Mouse (Mus musculus): ENCODE measurements around the gene Gabbr2.

The Gabbr2 gene

DNA sequence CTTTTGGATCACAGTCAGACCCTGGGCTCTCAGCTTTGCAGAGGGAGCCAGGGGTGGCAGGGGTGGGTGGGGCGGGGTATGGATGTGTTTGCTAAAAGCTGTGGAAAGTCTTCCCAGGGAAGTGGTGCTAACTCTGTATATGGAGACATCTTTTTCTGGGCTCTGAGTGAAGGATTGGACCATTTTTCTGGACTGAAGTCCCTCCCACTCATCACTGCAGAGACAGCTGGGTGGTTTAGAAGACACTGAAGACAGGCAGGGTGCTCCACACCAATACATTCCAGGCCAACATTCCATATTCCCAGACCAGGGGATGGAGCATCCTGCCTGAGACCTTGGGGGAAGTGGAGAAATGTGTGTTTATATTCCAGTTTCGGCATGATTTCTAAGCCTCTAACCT is 125.6 kb downstream of the Gabbr2 start:
- in situ Hi-C loops (cut with MboI, MseI), result no loop called here

DNA sequence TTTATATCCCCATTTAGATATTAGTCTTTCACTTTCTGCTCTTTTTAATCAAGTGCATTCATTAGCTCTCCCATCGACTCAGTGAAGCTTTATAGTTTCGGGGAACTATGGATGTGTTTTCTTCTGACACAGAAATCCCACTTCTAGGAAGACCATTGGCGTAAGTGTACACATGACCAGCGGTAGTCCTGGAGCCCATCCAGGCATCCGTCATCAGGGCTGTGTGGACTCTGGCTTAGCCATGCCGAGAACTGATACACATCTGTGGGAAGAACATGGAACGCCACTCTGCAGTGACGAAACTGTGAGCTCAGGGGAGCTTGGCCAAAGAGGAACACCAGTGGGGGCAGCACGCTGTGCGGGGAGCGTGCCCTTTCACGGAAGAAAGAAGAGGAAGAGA is 128.0 kb downstream of the Gabbr2 start:
- in situ Hi-C loops (cut with MboI, MseI), result no loop called here

DNA sequence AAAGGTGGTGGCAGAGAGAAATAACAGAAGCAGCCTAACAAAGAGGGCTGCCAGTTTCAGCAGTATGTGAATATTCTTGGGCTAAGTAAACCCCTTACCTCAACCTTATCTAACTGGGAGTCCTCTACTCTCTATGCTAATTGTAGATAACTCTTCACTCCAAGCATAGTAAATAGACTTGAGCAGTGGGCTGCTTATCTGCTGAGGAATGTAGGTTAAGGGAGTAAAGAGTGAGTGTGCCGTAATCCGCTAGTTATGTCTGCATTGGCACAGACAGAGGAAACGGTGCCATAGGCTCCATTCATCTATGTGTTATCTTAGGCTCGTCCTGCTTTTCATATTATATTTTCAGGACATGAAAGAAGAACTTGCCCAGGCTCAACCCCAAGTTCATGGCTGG is 129.0 kb downstream of the Gabbr2 start:
- in situ Hi-C loops (cut with MboI, MseI), result no loop called here

DNA sequence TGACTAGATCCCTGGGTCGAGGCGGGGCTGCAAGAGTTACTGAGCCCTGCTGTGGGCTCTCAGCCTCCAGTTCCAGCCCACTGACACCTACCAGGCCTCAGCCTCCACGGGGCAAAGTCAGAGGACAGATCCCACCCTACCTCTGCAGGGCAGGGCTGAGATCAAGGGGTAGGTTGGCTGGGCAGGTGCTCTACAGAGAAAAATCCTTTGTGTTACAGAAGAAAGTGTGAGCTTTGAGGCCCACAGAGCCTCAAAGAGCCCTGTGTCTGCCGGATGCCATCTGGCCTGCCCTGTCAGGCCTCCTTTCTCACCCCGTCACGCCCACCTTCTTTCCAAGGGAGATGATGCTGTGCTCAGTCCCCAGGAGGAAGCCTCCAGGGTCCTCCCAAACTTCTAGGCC is 131.1 kb downstream of the Gabbr2 start:
- in situ Hi-C loops (cut with MboI, MseI), result no loop called here

DNA sequence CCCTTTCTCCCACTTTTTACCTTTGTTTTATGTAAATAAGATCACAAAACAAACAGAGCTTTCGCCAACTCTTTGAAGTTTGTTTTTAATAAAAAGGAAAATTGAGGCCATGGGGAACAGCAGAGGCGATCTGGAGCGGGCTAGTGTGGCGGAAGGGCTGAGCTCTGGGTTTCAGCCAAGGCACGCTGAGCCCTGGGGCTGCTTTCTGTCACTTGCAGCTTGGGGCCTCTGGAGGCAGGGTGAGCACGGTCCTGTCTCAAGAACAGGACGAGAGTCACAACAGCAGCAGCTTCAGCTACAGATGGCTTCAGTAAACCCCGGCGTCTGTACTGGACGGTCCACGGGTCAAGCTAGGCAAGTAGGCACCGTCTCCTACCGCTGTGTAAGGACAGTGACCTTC is 132.8 kb downstream of the Gabbr2 start:
- in situ Hi-C loops (cut with MboI, MseI), result no loop called here

DNA sequence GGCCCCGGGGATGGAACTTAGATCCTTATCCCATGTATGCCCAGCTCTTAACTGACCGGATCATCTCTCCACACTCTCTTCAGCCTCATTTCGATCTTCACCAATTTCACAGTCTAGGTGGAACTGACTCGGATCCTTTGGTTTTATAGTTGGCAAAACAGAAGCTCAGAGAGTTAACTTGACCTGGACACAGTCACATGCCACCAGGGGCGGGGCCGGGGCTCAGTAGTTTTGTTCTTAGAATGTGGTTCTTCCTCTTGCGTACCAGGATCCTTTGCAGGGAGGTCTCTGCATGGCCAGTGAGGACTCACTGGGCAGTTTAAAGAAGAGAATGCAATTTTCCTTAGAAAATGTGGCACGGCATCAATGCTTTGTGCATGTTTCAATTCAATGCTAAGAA is 135.5 kb downstream of the Gabbr2 start:
- in situ Hi-C loops (cut with MboI, MseI), result no loop called here

DNA sequence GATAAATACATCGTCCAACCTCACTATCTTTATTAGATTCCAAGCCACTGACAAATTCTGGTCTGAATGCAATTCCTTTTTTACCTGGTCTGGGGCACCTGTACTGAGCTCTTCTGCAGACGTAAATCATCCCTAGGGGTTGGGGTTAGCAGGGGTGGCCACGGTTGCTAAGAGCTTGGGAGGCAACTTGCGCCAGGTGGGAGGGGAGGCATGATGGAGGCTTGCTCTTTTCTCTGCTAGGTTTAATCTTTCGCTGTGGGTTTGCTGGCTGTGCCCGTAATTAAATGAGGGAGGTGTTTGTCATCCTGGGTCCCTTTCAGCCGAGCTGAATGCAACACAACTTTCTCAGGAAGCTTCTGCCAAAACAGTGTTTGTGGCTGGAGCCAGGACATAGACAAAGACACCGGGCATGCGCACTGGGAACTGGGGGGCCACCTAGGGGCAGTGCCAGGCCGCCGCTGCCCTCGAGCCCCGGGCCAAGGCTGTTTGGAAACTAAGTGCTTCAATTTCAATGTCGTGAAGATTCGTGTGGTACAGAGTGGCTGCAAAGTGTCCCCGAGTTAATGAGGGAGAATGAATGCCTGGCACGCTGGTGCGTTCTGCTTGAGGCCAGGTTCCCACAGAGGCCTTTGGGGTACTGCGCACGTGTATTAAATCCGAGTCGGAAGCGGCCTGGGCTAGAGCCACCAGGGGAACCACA is 136.8 kb downstream of the Gabbr2 start:
- in situ Hi-C loops (cut with MboI, MseI), result no loop called here

- in situ Hi-C loops (cut with MboI, MseI), result no loop called here
These were observed 137.7 kb downstream of the Gabbr2 start for GRCm38 (mm10) chr4:46853852-46854460.

DNA sequence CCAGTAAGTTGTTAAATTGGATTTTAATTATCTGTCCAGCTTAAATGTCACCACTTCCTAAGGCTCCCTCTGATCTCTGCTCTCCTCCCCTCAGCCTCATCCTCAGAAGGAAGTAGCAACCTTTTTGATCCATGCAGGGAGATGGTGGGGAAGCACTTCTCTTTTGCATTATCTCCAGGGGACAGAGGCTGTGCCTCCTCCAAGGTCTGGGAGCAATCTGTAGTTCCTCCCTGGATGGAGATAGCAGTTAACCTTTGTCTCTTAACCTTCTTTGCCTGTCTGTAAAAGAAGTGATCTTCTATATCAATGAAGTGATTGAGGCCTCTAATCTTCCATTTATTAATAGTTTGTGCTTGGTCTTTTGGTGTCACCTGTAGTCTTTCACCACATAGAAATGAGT is 143.9 kb downstream of the Gabbr2 start:
- in situ Hi-C loops (cut with MboI, MseI), result no loop called here

GRCm38 (mm10) chr4:46846396-46846795 is 145.3 kb downstream of the Gabbr2 start:
- in situ Hi-C loops (cut with MboI, MseI), result no loop called here

- in situ Hi-C loops (cut with MboI, MseI), result no loop called here
These were observed 146.6 kb downstream of the Gabbr2 start for GRCm38 (mm10) chr4:46844982-46845643.

- in situ Hi-C loops (cut with MboI, MseI), result no loop called here
These were observed 147.1 kb downstream of the Gabbr2 start for GRCm38 (mm10) chr4:46844567-46844966.

GRCm38 (mm10) chr4:46842596-46842995 is 149.1 kb downstream of the Gabbr2 start:
- in situ Hi-C loops (cut with MboI, MseI), result no loop called here

GRCm38 (mm10) chr4:46840146-46840545 is 151.5 kb downstream of the Gabbr2 start:
- in situ Hi-C loops (cut with MboI, MseI), result no loop called here

DNA sequence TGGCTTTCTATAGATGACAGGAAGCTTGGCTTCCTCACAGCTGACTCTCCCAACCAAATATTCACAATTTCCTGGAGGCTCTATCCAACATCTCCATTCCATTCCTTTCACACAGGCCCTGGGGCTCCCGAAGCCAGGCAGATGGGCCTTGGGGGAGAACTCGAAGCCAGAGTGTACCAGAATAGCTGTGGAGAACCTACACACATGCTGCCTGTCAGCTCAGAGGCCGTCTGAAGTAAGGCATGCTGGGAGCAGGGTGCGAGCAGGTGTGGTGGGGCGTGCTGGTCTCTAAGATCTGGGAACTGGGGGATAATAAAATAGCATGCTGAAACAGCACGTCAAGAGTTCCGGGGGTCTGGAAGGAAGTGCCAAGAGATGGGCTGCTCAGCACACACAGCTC is 154.3 kb downstream of the Gabbr2 start:
- in situ Hi-C loops (cut with MboI, MseI), result no loop called here

DNA sequence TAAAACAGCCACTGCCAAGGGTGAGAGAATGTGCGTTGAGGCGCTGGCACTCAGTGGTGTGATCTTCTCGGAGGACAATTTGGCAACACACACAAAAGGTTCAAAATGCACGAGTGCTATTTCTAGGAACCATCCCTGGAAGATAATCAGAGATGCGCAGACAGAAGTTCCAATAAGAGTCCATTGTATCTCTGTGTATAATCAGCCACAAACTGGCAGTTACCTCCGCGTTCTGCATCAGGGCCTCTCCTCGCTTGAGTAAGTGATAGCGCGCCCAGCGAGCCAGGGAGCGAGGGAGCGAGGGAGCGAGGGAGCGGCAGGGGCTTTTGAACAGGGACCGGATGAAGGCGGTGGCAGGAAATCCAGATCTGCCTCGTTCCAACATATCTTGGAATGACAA is 155.6 kb downstream of the Gabbr2 start:
- in situ Hi-C loops (cut with MboI, MseI), result no loop called here

DNA sequence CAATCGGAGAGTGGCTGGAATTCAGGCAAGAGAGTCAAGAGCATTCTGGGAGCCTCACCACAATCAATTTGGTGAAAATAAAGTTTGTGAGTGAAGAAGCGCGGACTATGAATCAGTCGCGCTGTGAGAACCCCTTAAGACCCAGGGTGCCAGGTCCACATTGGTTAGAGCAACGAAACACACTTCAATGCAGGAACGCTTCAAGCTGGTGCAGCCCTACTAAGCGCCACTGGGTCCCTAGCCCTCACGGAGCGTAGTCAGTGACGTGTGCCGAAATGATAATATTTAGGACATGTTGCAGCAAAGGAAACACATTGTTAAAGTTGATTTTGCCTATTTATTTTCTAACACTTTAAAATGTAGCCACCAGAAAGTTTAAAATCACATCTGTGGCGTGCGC is 156.6 kb downstream of the Gabbr2 start:
- in situ Hi-C loops (cut with MboI, MseI), result no loop called here

DNA sequence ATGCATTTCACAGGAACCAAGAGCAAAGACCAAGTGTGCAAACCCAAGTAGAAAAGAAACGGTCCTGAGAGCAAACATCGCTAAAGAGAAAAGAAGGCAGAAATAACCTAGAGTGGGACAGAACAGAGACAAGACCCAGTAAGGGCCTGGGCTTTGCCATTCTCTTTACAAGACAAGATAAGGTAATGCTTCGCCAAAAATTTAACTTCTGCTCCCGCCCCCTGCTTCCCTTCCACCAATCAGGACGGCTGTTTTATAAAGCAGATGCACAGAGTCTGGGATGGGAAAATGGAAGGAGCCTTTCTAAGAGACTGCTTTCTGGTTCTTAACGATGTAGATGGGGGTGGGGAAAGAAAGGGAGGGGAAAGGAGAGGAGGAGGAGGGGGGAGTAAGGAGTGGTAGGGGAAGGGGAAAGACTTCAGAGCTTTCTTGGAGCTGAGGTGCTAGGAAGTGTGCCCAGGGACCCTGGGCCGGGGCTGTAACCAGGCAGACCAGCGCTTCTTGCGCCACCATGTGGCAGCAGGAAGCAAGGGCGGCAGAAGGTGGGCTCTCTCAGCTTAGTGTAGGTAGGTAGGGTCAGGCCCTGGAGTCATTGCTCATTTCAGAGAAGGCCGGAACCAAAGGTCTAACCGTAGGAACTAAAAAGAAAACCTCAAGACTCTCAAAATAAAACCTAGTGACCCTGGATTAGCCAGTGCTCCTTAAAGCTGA is 158.7 kb downstream of the Gabbr2 start:
- in situ Hi-C loops (cut with MboI, MseI), result no loop called here

DNA sequence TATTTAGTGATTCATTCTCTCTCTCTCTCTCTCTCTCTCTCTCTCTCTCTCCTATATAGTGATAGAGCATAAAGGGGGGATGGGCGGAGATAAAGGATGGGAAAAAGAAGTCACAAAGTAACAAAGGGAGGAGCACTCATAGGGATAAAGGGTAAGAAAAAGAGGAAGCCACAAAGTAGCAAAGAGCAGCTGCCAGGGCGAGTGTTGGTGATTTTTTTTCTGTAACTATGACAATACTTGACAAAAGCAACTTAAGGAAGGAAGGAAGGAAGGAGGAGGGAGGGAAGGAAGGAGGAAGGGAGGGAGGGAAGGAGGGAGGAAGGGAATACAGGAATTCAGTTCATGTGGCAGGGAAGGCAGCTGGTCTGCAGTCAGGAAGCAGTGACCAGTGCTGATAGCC is 162.0 kb downstream of the Gabbr2 start:
- in situ Hi-C loops (cut with MboI, MseI), result no loop called here

- in situ Hi-C loops (cut with MboI, MseI), result no loop called here
These were observed 163.5 kb downstream of the Gabbr2 start for GRCm38 (mm10) chr4:46828141-46828571.

DNA sequence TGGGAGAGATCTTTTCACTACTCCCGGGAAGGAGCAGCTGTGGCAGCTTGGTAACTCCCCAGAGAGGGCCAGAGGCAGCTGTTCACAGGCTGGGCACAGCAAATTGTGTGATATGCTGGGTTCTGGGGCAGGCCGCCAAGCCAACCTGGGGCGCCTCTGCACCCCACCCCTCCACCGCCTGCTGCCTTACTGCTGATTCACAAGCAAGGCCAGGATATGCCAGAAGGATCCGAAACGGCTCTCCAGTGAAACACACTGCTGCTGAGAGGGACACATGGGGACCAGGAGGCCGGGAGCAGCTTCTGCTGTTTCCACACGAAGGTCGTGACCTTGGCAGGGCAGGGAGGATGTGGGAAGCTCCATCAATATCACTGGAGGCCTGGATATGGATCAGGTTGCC is 164.2 kb downstream of the Gabbr2 start:
- in situ Hi-C loops (cut with MboI, MseI), result no loop called here

DNA sequence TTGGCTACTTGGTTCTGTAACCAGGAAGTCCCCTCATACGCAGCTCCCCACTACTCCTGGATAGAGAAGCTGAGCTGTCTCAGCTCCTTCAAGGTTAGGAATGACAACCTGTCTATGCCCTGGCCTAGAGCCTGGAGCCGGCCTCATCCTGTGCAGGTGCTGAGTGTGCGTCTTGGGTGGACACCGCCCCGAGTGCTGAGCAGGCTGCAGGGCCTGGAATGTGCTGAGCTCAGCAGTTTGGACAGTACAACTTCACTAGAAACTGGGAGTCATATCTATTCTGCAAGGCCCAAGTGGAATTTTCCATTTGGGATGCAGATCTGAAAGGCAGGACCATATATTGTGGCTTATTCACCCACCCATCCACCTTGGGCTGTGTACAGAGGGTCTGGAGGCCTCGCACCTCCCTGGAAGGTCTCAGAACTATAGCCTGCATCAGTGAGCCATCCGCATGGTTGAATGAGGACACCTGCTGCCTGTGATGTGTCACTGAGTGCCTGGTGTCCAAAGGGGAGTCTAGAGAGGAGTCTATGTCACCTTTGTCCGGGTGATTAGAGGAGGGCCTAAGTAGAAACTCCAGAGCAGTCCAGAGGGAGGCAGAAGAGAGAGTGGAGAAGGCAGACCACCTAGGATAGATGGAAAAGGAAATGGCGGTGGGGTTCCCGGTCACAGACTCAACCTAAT is 165.7 kb downstream of the Gabbr2 start:
- in situ Hi-C loops (cut with MboI, MseI), result no loop called here
